Mouse (Mus musculus) liver, embryonic 11.5 days (tissue): Measurements from ENCODE around the gene Myzap. TPM values are rescaled to one million over a fixed set of nuclear protein-coding genes. Genes with fewer than 3 reads are reported as not detected.

Experiments used
- ATAC-seq: fragments of 200-750 bp; cut with Nextera tagmentation; replicated peaks from 2 replicates; pipeline ENCODE4 v1.8.0; 2017; ENCODE audit warnings: moderate number of reproducible peaks, mild to moderate bottlenecking, moderate TSS enrichment, moderate library complexity; ENCODE audit not compliant: low FRiP score
- DNase-seq: peaks from one replicate; pipeline ENCODE4 v3.0.0-alpha.2; 2017; ENCODE audit warnings: low spot score
- H3K27ac ChIP-seq: fragments of 300-500 bp; sonication (generic); 2 replicates; pipeline ENCODE4 v1.5.1; 2014; ENCODE audit warnings: mild to moderate bottlenecking, low read depth, low read length, control low read depth
- H3K27me3 ChIP-seq: fragments of 300-500 bp; sonication (generic); replicated peaks from 2 replicates; pipeline ENCODE4 v1.6.1; 2014; ENCODE audit warnings: low read length, mixed read lengths; ENCODE audit not compliant: control insufficient read depth, insufficient read depth
- H3K36me3 ChIP-seq: fragments of 300-500 bp; sonication (generic); 2 replicates; pipeline ENCODE4 v1.6.1; 2014; ENCODE audit warnings: mild to moderate bottlenecking, low read length, moderate library complexity, mixed read lengths; ENCODE audit not compliant: control insufficient read depth, insufficient read depth
- H3K4me1 ChIP-seq: fragments of 300-500 bp; sonication (generic); replicated peaks from 2 replicates; pipeline ENCODE4 v1.6.1; 2014; ENCODE audit warnings: low read length, mixed read lengths; ENCODE audit not compliant: control insufficient read depth, insufficient read depth
- H3K4me2 ChIP-seq: fragments of 300-500 bp; sonication (generic); 2 replicates; pipeline ENCODE4 v1.6.1; 2014; ENCODE audit warnings: mild to moderate bottlenecking, control low read depth, moderate library complexity
- H3K4me3 ChIP-seq: fragments of 300-500 bp; sonication (generic); 2 replicates; pipeline ENCODE4 v1.5.1; 2014; ENCODE audit warnings: low read depth, low read length, control low read depth
- H3K9ac ChIP-seq: fragments of 300-500 bp; sonication (generic); 2 replicates; pipeline ENCODE4 v1.6.1; 2014; ENCODE audit warnings: low read depth, low read length, control low read depth
- H3K9me3 ChIP-seq: fragments of 300-500 bp; sonication (generic); 2 replicates; pipeline ENCODE4 v1.6.1; 2016; ENCODE audit warnings: low read length, inconsistent platforms, mixed read lengths; ENCODE audit not compliant: control insufficient read depth
- WGBS: fragments of 180-500 bp; shearing (Covaris S2); extraction: QIAGEN DNeasy Blood & Tissue Kit; methylation state at CpG from one replicate; pipeline ENCODE4 v1.1.7; 2014; 5-methylcytosine and 5-hydroxymethylcytosine counted together
- polyA plus RNA-seq: library from polyadenylated mRNA; unstranded; fragments of >200 nt; fragmentation: Nextera tagmentation; extraction: Ambion mirVana; gene quantifications from 2 replicates; pipeline ENCODE4 v1.2.1, GENCODE M21; 2014

Myzap gene
- polyA plus RNA-seq, 1 experiment from 2014 or later: 9.8 TPM

DNA sequence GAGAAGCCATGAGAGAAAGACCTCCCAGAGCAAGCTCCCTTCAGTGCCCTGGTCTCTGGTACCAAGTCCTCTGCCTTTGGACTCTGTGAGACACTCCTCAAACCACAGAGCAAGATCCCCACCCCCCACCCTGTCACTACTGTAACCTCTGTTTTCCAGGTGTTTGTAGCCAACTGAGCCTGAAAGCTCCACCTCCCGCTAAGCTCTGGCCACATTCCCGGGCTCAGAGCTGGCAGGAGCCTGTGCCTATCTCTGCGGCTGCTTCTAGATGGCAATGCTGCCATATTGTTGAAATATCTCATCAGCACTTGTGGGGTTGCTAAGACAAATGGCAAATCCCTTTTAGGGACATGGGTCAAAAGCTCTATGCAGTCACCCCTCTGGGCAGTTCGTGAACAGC lies 19.7 kb upstream of the Myzap start:
- Histone ChIP-seq H3K27ac (no peak overlapping the region), H3K9ac (no peak overlapping the region), H3K9me3 (no peaks in the 10 kb centered on the region), H3K4me1 (peaks cover under 1% of the 10 kb centered on the region; the same call in 1 of the 2 replicates), H3K36me3 (no peaks in the 10 kb centered on the region), H3K4me2 (no peak overlapping the region), H3K27me3 (no peaks in the 10 kb centered on the region), H3K4me3 (no peak overlapping the region)
- 81% methylated on average over 4 of the region's 4 CpGs for WGBS
- no peak for DNase-seq
- no peak for ATAC-seq

DNA sequence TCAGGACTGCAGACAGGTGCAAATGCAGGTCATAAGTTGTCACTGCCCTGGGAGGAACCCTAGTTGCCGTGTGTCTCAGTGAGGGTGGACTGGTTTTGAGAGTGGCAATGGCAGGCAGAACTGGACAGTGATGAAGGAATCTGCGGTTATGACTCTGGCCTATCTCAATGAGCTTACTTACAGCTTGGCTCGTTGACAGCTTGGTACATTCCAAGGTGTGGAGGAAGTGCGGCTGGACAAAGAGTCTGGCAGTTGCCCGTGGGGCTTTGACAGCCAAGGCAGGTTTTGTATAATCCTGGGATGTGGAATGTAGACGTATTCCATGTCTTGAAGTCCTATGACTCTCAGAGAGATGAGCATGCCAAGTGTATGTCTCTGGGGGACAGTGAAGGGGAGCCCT lies 16.9 kb upstream of the Myzap start:
- DNase-seq: no peak
- peaks cover 15% of the 10 kb centered on the region for H3K4me1 ChIP-seq
- no peaks in the 10 kb centered on the region for H3K9me3 ChIP-seq
- WGBS: 70% methylated on average over 6 of the region's 6 CpGs
- no peaks in the 10 kb centered on the region for H3K36me3 ChIP-seq
- H3K4me2 ChIP-seq: no peak overlapping the region
- H3K9ac ChIP-seq: no peak overlapping the region
- ATAC-seq: no peak
- H3K4me3 ChIP-seq: no peak overlapping the region
- peaks cover 5% of the 10 kb centered on the region; the same call in 1 of the 2 replicates for H3K27me3 ChIP-seq
- no peak overlapping the region for H3K27ac ChIP-seq

DNA sequence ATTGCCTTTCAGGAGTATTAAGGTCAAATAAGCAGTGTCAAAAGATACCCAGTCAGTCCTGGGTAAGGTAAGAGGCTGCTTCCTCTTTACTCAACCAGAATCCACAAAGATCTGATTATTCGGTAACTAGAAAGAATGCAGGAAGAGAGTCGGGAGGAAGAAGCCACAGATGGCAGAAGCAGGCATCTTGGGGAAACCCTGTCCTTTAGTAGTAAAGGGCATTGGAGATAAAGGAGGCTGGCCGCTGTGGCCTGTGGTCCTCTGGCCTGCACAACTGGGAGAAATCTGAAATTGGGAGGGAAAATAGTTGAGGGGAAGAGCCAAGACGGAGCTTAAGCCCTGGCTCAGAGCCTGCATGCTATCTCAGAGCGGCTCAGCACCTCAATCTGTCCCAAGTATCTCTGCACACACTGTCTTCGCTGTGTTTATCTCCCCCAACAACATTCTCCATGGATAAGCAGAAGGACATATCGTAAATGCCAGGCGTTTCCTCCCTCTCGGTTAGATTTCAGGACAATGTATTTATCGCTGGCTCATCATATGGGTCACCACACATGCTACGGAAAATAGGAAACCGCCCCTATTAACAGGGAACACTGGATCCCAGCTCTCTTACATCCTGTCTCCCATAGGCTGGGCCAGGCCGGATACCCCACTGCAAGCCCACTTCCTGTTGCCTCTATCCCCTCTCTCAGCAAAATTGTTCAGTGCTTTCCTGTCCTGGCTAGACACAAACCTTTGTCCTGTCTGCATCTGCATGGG lies 14.3 kb upstream of the Myzap start:
- peaks cover 15% of the 10 kb centered on the region for H3K4me1 ChIP-seq
- peak overlapping the region; percentile 26 for H3K4me2 ChIP-seq
- H3K27me3 ChIP-seq: peaks cover 5% of the 10 kb centered on the region; the same call in 1 of the 2 replicates
- no peaks in the 10 kb centered on the region for H3K9me3 ChIP-seq
- no peak overlapping the region for H3K27ac ChIP-seq
- 28% methylated on average over 13 of the region's 13 CpGs for WGBS
- H3K9ac ChIP-seq: no peak overlapping the region
- no peaks in the 10 kb centered on the region for H3K36me3 ChIP-seq
- ATAC-seq (peak; percentile 89), DNase-seq (no peak)
- H3K4me3 ChIP-seq: no peak overlapping the region

DNA sequence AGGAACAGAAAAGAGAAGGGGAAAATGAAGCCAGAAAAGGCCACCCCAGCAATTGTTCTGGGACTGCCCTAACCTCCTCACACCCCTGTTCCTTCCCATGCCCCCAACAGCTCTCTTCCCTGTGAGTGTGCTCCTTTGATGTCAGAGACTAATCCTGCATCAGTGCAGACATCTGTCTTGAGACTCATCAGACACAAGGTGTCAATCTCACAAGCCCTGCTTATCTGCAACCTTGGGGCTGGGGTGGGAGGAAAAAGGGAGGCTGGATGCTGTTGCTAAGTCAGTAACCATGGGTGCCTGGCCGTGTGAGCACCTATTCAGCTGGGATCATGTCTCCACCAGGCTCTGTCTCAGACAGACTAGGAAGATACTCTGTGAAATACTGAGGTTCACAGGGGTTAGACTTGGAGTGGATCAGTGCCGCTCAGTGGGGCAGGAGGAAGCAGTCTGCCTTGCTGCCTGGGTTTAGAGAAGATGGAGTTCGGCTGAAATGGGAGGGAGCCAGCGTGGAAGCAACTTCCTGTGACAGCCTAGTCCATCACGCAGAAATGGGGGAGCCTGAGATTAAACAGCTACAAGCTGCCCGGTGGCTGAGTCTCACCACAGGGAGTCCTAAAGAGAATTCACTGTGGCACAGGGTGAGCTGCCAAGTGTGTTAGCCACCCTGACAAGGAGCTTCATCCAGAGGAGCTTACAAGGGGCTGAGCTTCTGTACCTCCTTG lies 12.9 kb upstream of the Myzap start:
- DNase-seq (no peak), ATAC-seq (peak; percentile 53)
- no peaks in the 10 kb centered on the region for H3K9me3 ChIP-seq
- whole genome bisulfite sequencing: 28% methylated on average over 6 of the region's 6 CpGs
- H3K4me1 ChIP-seq: peaks cover 15% of the 10 kb centered on the region
- no peak overlapping the region for H3K27ac ChIP-seq
- peaks cover 5% of the 10 kb centered on the region; the same call in 1 of the 2 replicates for H3K27me3 ChIP-seq
- H3K9ac ChIP-seq: no peak overlapping the region
- H3K4me2 ChIP-seq: peak overlapping the region; percentile 7; the same call in 1 of the 2 replicates
- no peaks in the 10 kb centered on the region for H3K36me3 ChIP-seq
- no peak overlapping the region for H3K4me3 ChIP-seq

DNA sequence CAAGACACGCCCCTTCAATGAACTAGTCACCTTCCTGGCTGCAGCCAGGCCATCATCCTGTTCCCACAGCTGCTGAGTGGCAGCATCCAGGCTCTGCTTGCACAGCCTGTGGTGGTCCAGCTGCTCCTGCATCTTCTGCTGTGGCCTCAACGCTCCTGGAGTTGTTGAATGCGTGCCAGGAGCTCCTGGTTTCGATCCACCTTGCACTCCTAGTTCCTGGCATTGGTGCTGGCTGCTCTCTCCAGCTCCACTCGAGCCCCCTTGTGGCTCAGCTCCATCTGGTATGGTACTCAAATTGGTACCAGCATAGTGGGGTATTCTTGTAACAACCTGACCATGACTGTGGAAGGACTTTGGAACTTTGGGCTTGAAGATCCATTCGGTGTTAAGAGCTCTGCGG lies 7.7 kb upstream of the Myzap start:
- Histone ChIP-seq H3K9ac (no peak overlapping the region), H3K4me1 (peaks cover 3% of the 10 kb centered on the region; the same call in 1 of the 2 replicates), H3K27ac (no peak overlapping the region), H3K9me3 (no peaks in the 10 kb centered on the region), H3K27me3 (peaks cover 3% of the 10 kb centered on the region; the same call in 1 of the 2 replicates), H3K4me3 (no peak overlapping the region), H3K4me2 (no peak overlapping the region), H3K36me3 (no peaks in the 10 kb centered on the region)
- ATAC-seq (no peak), DNase-seq (no peak)
- 71% methylated on average over 7 of the region's 7 CpGs for WGBS

DNA sequence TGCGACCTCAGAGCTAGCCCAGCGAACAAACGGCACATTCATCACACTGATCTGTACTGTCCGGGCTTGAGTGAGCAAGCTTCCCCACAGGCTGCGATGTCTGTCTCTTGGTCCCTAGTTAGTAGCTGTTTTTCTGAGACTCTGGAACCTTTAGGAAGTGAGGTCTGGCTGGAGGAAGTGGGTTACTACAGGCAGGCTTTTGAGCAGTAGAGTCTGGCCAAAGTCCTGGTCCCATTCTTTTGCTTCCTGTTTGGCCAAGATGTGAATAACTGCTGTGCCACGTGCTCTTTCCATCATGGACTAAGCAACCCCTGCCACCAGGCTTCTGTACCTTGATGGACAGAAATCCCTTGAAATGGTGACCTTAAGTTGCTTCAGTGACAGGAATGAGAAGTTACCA lies 4.7 kb upstream of the Myzap start:
- Histone ChIP-seq H3K27me3 (0 out of 2 replicates have a peak, but pooled peaks cover 2% of the 10 kb centered on the region), H3K9me3 (no peaks in the 10 kb centered on the region), H3K27ac (no peak overlapping the region), H3K4me1 (0 out of 2 replicates have a peak, but pooled peaks cover 3% of the 10 kb centered on the region), H3K9ac (no peak overlapping the region), H3K4me3 (no peak overlapping the region), H3K4me2 (no peak overlapping the region), H3K36me3 (no peaks in the 10 kb centered on the region)
- no peak for ATAC-seq
- 45% methylated on average over 6 of the region's 6 CpGs for WGBS
- no peak for DNase-seq

DNA sequence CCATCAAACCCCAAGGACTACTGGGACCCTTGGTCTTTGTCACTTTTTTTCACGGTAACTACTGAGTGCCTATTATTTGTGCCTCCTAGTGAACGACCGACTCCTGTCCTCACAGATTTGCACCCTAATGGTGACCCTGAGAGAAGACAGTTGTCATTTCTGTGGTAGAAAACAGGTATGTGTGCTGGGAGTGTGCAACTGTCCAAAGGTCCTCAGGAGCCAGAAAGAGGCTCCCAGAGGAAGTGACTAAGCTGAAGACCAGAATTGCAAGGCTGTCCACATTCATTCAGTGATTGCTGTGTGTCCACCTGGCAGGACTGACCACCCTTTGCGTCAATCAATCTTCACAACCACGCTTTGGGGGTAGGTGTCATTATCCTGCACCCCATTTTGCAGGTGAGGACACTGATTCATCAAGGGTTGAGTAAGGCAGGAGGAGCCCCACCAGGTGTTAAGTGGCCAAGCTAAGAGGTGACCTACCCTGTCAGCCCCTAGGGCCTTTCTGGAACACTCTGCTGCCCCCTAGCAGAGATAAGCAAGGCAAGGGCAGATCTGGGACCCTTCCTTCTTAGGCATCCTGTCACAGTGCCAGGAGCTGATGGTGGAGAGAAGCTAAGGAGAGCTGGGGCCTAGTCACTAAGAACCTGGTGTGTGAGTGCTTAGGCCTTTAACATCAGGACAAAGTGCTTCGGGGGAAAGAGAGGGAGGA lies 571 bp upstream of the Myzap start:
- H3K9ac ChIP-seq: no peak overlapping the region
- H3K36me3 ChIP-seq: no peaks in the 10 kb centered on the region
- H3K4me1 ChIP-seq: 0 out of 2 replicates have a peak, but pooled peaks cover 3% of the 10 kb centered on the region
- WGBS: 33% methylated on average over 6 of the region's 6 CpGs
- H3K27me3 ChIP-seq: peaks cover 7% of the 10 kb centered on the region
- DNase-seq (no peak), ATAC-seq (no peak)
- H3K4me3 ChIP-seq: peak overlapping the region; percentile 52; the same call in 1 of the 2 replicates
- peak overlapping the region; percentile 79 for H3K4me2 ChIP-seq
- H3K9me3 ChIP-seq: no peaks in the 10 kb centered on the region
- H3K27ac ChIP-seq: no peak overlapping the region

DNA sequence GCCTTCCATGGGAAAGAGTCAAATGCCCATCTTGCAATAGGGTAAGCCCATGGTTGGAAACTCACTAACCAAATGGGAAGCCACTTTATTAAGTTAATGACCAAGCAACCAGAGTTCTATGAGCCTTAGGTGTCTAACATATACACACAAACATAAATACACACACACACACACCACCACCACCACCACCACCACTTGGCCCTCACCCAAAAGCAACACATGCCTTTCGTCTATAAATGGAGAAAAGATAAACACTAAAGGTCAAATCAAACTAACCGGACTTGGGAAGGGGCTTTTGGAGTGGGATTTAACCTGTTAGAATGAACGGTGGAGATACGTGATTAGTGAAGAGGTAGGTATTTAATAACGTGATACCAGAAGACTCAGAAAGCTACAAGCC lies 1.1 kb downstream of the Myzap start:
- H3K27ac ChIP-seq: no peak overlapping the region
- peak overlapping the region; percentile 79 for H3K4me2 ChIP-seq

More for the DNA sequence above, 1.1 kb downstream of the Myzap start:
- no peaks in the 10 kb centered on the region for H3K4me1 ChIP-seq
- H3K9me3 ChIP-seq: no peaks in the 10 kb centered on the region
- no peaks in the 10 kb centered on the region for H3K36me3 ChIP-seq
- ATAC-seq: no peak
- no peak for DNase-seq
- H3K27me3 ChIP-seq: peaks cover 7% of the 10 kb centered on the region
- H3K4me3 ChIP-seq: no peak overlapping the region
- no peak overlapping the region for H3K9ac ChIP-seq
- 61% methylated on average over 5 of the region's 5 CpGs for WGBS
